Mouse (Mus musculus) embryonic facial prominence, embryonic 14.5 days (tissue): ENCODE measurements around the gene Cflar. TPM values are rescaled to one million over a fixed set of nuclear protein-coding genes. Genes with fewer than 3 reads are reported as not detected.

Source experiments
- ATAC-seq: fragments of 200-750 bp; cut with Nextera tagmentation; 2 replicates; pipeline ENCODE4 v1.8.0; 2017; ENCODE audit warnings: low read depth, moderate number of reproducible peaks, moderate TSS enrichment
- DNase-seq: peaks from one replicate; pipeline ENCODE4 v3.0.0-alpha.2; 2015; ENCODE audit warnings: low spot score
- H3K27ac ChIP-seq: fragments of 300-500 bp; sonication (generic); replicated peaks from 2 replicates; pipeline ENCODE4 v1.5.1; 2014; ENCODE audit warnings: low read depth, mild to moderate bottlenecking, low read length, moderate library complexity
- H3K27me3 ChIP-seq: fragments of 300-500 bp; sonication (generic); replicated peaks from 2 replicates; pipeline ENCODE4 v1.6.1; 2014; ENCODE audit warnings: low read length; ENCODE audit not compliant: control insufficient read depth, insufficient read depth
- H3K36me3 ChIP-seq: fragments of 300-500 bp; sonication (generic); 2 replicates; pipeline ENCODE4 v1.6.1; 2014; ENCODE audit warnings: low read length, mixed read lengths; ENCODE audit not compliant: control insufficient read depth, insufficient read depth
- H3K4me1 ChIP-seq: fragments of 300-500 bp; sonication (generic); 2 replicates; pipeline ENCODE4 v1.6.1; 2014; ENCODE audit warnings: antibody characterized with exemption, low read length; ENCODE audit not compliant: control insufficient read depth, insufficient read depth
- H3K4me2 ChIP-seq: fragments of 300-500 bp; sonication (generic); 2 replicates; pipeline ENCODE4 v1.6.1; 2014; ENCODE audit warnings: low read depth, mild to moderate bottlenecking, low read length, moderate library complexity, mixed read lengths
- H3K4me3 ChIP-seq: fragments of 300-500 bp; sonication (generic); 2 replicates; pipeline ENCODE4 v1.5.1; 2014; ENCODE audit warnings: low read depth, mild to moderate bottlenecking, low read length
- H3K9ac ChIP-seq: fragments of 300-500 bp; sonication (generic); 2 replicates; pipeline ENCODE4 v1.6.1; 2014; ENCODE audit warnings: low read depth, mild to moderate bottlenecking, low read length, moderate library complexity, mixed read lengths
- H3K9me3 ChIP-seq: fragments of 300-500 bp; sonication (generic); 2 replicates; pipeline ENCODE4 v1.6.1; 2016; ENCODE audit warnings: low read length; ENCODE audit not compliant: control insufficient read depth
- WGBS: fragments of 180-500 bp; shearing (Covaris S2); extraction: QIAGEN DNeasy Blood & Tissue Kit; methylation state at CpG from one replicate; pipeline ENCODE4 v1.1.7; 2014; 5-methylcytosine and 5-hydroxymethylcytosine counted together
- polyA plus RNA-seq: library from polyadenylated mRNA; unstranded; fragments of >200 nt; fragmentation: Nextera tagmentation; extraction: Ambion mirVana; gene quantifications from 2 replicates; pipeline ENCODE4 v1.2.1, GENCODE M21; 2014

Gene Cflar
- polyA plus RNA-seq, 1 experiment from 2014 or later: 32.4 TPM

GRCm38 (mm10) chr1:58723809-58724405 lies 12.6 kb downstream of the Cflar start:
- ATAC-seq (no peak), DNase-seq (peak; percentile 13)
- Histone ChIP-seq H3K4me2 (peak overlapping the region; percentile 18; the same call in 1 of the 2 replicates), H3K4me1 (0 out of 2 replicates have a peak, but pooled peaks cover 4% of the 10 kb centered on the region), H3K36me3 (peaks cover 28% of the 10 kb centered on the region), H3K4me3 (no peak overlapping the region), H3K9me3 (no peaks in the 10 kb centered on the region), H3K27ac (peak overlapping the region; percentile 10; the same call in 1 of the 2 replicates), H3K27me3 (no peaks in the 10 kb centered on the region), H3K9ac (no peak overlapping the region)
- 48% methylated on average over 7 of the region's 7 CpGs for WGBS

DNA sequence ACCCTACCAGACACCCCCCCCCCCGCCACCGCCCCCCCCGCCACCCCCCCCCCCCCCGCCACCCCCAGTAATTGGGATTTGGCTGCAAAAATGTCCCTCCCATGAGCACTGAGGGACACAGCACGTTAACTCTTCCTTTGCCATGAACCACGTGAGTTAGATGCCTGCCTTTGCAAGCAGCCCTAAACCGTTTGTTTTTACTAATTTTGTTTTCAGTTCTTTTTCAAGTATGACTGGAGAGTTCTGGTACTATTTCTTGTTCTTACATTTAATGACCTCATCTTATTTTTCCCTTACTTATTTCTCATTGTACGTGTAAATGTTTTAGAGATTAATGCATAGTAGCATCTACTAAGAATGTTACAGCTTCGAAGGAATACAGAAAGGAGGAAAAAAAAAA lies 13.2 kb downstream of the Cflar start:
- H3K4me2 ChIP-seq: peak overlapping the region; percentile 18; the same call in 1 of the 2 replicates
- WGBS: 53% methylated on average over 5 of the region's 9 CpGs

GRCm38 (mm10) chr1:58725095-58725494 lies 13.8 kb downstream of the Cflar start:
- Histone ChIP-seq H3K4me2 (no peak overlapping the region), H3K36me3 (peaks cover 35% of the 10 kb centered on the region), H3K9me3 (no peaks in the 10 kb centered on the region), H3K4me3 (no peak overlapping the region), H3K4me1 (0 out of 2 replicates have a peak, but pooled peaks cover 4% of the 10 kb centered on the region), H3K27ac (no peak overlapping the region), H3K27me3 (no peaks in the 10 kb centered on the region), H3K9ac (no peak overlapping the region)
- ATAC-seq: no peak
- DNase-seq: no peak

More for the DNA sequence above, 13.2 kb downstream of the Cflar start:
- Histone ChIP-seq H3K36me3 (peaks cover 30% of the 10 kb centered on the region), H3K27me3 (no peaks in the 10 kb centered on the region), H3K4me1 (0 out of 2 replicates have a peak, but pooled peaks cover 4% of the 10 kb centered on the region), H3K4me3 (no peak overlapping the region), H3K27ac (no peak overlapping the region), H3K9me3 (no peaks in the 10 kb centered on the region), H3K9ac (no peak overlapping the region)
- DNase-seq: no peak
- no peak for ATAC-seq

DNA sequence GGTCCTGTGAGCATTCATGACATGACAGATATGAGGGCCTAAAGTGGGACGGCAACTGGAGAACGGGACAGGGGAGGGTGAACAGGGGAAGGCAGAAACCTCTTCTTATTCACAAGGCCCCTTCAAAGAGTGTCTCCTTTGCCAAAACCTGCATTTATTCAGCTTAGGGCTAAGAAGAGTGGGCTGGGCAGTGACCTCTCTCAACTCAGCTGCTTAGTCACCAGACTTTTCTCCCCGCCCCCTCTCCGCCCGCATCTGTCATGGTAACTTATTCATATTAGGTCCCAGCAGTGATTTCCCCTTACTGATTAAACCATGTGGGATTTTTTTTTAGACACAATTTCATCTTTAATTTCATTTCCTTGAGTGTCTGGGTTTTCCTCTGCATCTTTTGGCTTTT lies 14.5 kb downstream of the Cflar start:
- 81% methylated on average over 5 of the region's 5 CpGs for WGBS
- peaks cover 39% of the 10 kb centered on the region for H3K36me3 ChIP-seq

DNA sequence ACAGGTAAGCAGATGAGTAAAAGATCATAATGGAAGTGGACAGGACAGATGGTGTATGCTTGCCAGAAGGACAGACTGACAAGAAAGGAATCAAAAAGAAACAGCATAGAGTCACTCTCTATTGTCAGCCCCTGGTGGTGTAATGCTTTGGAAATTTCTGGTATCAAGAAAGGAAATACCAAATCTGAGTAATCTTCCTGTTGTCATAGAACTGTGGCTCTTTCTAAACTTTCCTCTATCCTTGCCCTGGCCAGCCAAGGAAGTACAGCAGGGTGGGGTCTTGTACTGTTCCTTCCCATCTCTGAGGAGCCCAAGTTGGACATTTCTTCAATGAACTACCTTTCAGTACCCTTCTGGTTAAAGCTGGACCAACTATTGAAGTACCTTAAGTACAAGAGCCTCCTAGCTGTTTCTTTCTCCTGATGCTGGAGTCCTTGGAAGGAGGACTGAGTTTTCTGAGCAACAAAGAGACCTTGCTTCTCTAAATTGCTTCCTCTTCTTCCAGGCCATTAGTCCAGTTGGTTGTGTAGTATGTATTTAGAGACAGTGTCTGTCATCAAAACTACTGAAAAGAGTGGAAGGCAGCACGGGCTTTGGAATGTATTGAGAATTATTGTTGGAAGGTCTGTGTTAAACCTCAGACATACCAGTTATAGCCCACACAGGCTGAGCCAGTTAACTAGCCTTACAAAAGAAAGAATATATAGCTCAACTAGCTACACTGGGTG lies 15.9 kb downstream of the Cflar start:
- no peak overlapping the region for H3K27ac ChIP-seq
- no peak for ATAC-seq

More for the DNA sequence above, 14.5 kb downstream of the Cflar start:
- DNase-seq (no peak), ATAC-seq (no peak)
- Histone ChIP-seq H3K4me1 (0 out of 2 replicates have a peak, but pooled peaks cover 4% of the 10 kb centered on the region), H3K4me2 (no peak overlapping the region), H3K9me3 (no peaks in the 10 kb centered on the region), H3K27ac (no peak overlapping the region), H3K9ac (no peak overlapping the region), H3K4me3 (no peak overlapping the region), H3K27me3 (no peaks in the 10 kb centered on the region)

DNA sequence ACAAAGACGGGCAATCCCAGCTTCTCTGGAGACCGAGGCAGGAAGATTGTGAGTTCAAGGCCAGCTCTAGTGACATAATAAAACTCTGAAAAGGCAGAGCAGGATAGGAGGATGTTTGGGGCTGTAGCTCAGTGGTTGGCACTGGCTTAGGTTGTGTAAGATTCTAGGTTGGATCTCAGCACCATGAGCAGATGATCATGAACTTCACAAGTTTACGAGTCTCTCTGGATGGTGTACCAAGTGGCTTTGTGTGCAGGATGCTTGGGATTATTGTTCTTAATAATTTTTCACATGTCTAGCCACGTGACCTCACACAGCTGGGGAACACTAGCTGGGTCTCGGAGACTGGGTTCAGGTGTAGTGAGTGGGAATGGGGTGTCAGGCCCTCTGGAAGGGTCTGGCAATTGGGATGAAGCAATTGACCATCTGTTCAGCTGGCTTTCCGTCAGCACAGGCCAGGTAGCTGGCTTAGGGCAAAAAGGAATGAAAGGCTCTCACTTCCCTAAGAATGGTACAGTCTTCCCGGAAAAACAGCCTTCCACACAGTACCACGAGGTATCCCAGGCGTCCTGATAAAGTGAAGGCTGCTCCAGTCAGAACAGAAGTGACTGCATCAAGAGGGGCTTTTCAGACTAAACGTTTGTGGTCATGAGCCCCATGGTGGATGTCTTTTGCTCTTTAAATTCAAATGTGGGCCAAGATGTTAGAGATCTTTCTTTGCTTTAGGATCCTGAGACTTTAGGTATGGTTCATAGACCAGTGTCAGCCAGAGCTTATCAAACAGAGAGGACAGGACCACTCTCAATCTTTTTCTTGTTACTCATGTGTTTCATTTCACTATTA lies 16.7 kb downstream of the Cflar start:
- no peaks in the 10 kb centered on the region for H3K9me3 ChIP-seq
- no peaks in the 10 kb centered on the region for H3K27me3 ChIP-seq
- H3K4me3 ChIP-seq: no peak overlapping the region
- peaks cover 41% of the 10 kb centered on the region for H3K36me3 ChIP-seq
- H3K27ac ChIP-seq: no peak overlapping the region
- no peak for ATAC-seq
- H3K9ac ChIP-seq: no peak overlapping the region
- 88% methylated on average over 10 of the region's 10 CpGs for WGBS
- no peak for DNase-seq
- no peak overlapping the region for H3K4me2 ChIP-seq
- H3K4me1 ChIP-seq: 0 out of 2 replicates have a peak, but pooled peaks cover 4% of the 10 kb centered on the region

More for the DNA sequence above, 15.9 kb downstream of the Cflar start:
- H3K4me1 ChIP-seq: 0 out of 2 replicates have a peak, but pooled peaks cover 4% of the 10 kb centered on the region
- H3K27me3 ChIP-seq: no peaks in the 10 kb centered on the region
- H3K4me2 ChIP-seq: no peak overlapping the region
- no peak for DNase-seq
- H3K4me3 ChIP-seq: no peak overlapping the region
- no peaks in the 10 kb centered on the region for H3K9me3 ChIP-seq
- 82% methylated on average over 1 of the region's 1 CpGs for WGBS
- no peak overlapping the region for H3K9ac ChIP-seq
- peaks cover 41% of the 10 kb centered on the region for H3K36me3 ChIP-seq

DNA sequence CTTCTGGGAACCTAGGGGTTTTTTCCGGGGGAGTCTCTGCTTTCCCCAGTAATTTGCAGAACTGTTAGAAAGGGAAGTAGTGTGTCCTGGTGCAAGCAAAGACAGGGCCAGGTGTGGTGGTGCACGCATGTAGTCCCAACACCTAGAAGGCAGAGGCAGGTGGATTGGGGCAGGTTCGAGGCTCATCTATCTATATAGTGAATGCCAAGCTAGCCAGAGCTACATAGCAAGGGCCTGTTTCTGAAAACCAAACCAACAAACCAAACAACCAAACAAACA lies 17.2 kb downstream of the Cflar start:
- ATAC-seq (no peak), DNase-seq (no peak)
- WGBS: 96% methylated on average over 3 of the region's 3 CpGs
- Histone ChIP-seq H3K4me1 (0 out of 2 replicates have a peak, but pooled peaks cover 4% of the 10 kb centered on the region), H3K27me3 (no peaks in the 10 kb centered on the region), H3K9ac (no peak overlapping the region), H3K9me3 (no peaks in the 10 kb centered on the region), H3K4me2 (no peak overlapping the region), H3K27ac (no peak overlapping the region), H3K4me3 (no peak overlapping the region), H3K36me3 (peaks cover 41% of the 10 kb centered on the region)

DNA sequence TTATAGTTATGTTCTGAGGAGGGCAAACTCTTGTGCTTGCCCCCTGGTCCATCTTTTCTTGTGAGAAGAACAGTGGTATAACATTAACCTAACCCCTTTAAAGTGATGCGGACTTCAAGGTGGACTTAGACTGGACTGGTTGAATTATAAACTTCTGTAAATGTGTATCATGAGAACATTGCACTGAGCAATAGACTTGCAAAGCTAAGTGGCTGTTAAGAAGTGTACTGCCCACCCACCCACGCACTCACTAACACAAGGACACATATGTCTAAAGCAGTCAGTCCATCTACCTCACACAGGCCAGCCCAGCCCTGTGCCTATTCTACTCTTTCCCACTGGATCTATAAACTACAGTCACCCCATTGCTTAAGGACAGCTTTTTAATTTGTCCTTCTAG lies 22.3 kb downstream of the Cflar start:
- Histone ChIP-seq H3K4me1 (no peaks in the 10 kb centered on the region), H3K9me3 (no peaks in the 10 kb centered on the region), H3K9ac (no peak overlapping the region), H3K27ac (no peak overlapping the region), H3K4me3 (no peak overlapping the region), H3K27me3 (no peaks in the 10 kb centered on the region), H3K36me3 (peaks cover 69% of the 10 kb centered on the region), H3K4me2 (no peak overlapping the region)
- ATAC-seq: no peak
- 94% methylated on average over 2 of the region's 2 CpGs for WGBS
- DNase-seq: no peak
